Mouse (Mus musculus): Measurements from ENCODE around the gene Saa1. TPM values are rescaled to one million over a fixed set of nuclear protein-coding genes. Genes with fewer than 3 reads are reported as not detected.
"Not testable (repeated sequence)": the region's sequence is repeated elsewhere in the genome, so short reads cannot be mapped to it uniquely, and the experiment has no call there.

The Saa1 gene
- polyA plus RNA-seq (2015; fragmentation: Nextera tagmentation; extraction: Ambion mirVana) = 0.24 and 0.55 TPM in 2 replicates

DNA sequence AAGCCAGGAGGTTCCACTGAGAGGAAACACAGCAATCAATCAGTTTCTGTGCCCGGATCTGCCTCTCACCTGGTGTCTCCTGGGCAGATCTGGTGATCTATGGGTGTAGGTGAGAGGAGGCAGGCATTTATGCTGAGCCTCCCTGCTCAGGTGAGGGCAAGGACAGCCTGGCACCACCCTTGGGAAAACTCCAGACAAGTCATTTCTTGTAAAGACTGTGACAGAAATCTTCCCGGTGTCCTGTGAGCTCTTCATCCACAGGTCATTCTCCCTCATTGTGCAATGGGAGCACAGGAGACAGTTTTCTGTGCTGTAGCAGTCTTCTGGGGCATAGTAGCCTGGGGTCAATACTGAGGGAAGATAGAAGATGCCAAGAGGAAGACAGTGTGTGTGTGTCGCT lies at the start of gene Saa1:
Saa1 (minus strand) TSS at position 101 of the 400 bp plus-strand sequence.
- H3K4me1 ChIP-seq (replicated peaks); H3K9ac ChIP-seq; ATAC-seq (ENCODE audit: low read depth); H3K27me3 ChIP-seq; H3K4me3 ChIP-seq; H3K4me2 ChIP-seq; H3K9me3 ChIP-seq; H3K36me3 ChIP-seq; H3K27ac ChIP-seq (replicated peaks): not testable (repeated sequence)
- 82% methylated on average over 3 of the region's 3 CpGs for WGBS

DNA sequence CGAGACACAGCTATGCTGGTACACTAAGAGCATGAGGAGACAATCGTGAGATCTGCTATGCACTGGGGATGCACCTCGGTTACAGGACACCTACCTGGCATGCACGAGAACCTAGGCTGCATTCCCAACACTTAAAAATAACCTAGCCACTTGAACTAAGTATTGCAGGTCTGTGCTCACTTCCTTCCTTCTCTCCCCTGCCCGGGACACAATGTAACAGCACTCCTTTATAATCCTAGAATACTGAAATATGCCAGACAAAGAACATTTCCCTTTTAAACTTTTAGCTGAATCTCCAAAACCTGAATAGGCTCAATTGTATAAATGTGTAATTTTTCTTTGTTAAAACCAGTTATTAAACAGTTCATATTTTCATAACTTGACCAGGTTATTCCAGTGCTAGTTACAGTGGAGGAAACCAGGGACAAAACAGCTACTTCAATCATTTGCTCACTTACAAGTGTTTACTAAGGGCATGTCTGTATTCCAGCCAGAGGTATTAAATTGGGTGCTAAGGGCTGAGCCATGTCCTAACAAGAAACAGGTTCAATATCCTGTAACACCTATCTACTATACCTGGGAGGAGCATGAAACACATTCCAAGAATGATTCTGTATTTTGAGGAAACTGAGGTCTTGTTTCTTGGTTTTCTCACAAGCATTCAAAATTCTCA lies 46.5 kb upstream of the Saa1 start:
- Histone ChIP-seq H3K4me3 (no peak overlapping the region), H3K9me3 (no peaks in the 10 kb centered on the region), H3K36me3 (peaks cover 56% of the 10 kb centered on the region), H3K27ac (replicated peaks) (no peak overlapping the region), H3K27me3 (no peaks in the 10 kb centered on the region), H3K4me2 (no peak overlapping the region), H3K9ac (no peak overlapping the region), H3K4me1 (replicated peaks) (peaks cover 10% of the 10 kb centered on the region)
- no peak for ATAC-seq (ENCODE audit: low read depth)
- WGBS = 94% methylated on average over 5 of the region's 5 CpGs

DNA sequence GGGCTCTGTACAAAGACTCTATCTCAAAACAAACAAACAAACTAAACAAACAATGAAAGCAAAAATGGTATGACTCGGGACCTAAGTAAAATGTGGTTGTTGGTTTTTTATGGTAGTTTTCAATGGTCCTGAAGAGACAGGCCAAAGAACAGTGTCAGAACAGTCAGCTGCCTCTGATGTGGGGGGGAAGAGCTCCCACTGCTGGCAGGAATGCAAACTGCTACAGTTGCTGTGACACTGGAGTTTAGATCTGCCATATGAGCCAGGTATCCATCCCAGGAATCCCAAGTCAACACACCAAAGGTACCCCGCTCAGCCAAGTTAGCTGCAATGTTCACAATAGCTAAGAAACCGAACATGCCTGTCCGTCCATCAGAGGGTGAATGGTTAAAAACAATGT lies 27.9 kb upstream of the Saa1 start:
- ATAC-seq (ENCODE audit: low read depth) = no peak
- H3K4me2 ChIP-seq = no peak overlapping the region
- no peak overlapping the region for H3K27ac ChIP-seq (replicated peaks)
- peaks cover 90% of the 10 kb centered on the region for H3K36me3 ChIP-seq
- no peak overlapping the region for H3K4me3 ChIP-seq
- H3K9me3 ChIP-seq = no peaks in the 10 kb centered on the region
- H3K9ac ChIP-seq = no peak overlapping the region
- 67% methylated on average over 4 of the region's 4 CpGs for WGBS
- H3K27me3 ChIP-seq = no peaks in the 10 kb centered on the region
- H3K4me1 ChIP-seq (replicated peaks) = no peaks in the 10 kb centered on the region

DNA sequence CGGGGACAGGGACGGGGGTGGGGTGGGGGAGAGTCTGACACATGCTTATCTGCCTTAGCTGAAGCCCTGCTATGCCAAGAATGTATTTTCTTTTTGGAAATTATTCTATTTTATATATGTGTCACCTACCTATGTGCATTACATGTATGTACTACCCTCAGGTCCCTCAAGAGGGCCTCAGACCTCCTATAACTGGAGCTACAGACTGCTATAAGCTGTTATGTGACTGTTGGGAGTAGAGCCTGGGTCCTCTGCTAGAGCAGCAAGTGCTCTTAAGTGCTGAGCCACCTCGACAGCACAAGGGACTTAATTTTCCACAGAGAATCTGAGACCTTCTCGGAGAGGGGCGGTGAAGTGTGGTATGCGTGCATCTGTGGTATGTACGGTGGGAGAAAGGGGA lies 25.7 kb upstream of the Saa1 start:
- H3K4me3 ChIP-seq = no peak overlapping the region
- 92% methylated on average over 7 of the region's 7 CpGs for WGBS
- H3K36me3 ChIP-seq = peaks cover 88% of the 10 kb centered on the region
- no peak overlapping the region for H3K4me2 ChIP-seq
- H3K4me1 ChIP-seq (replicated peaks) = no peaks in the 10 kb centered on the region
- ATAC-seq (ENCODE audit: low read depth) = no peak
- no peaks in the 10 kb centered on the region for H3K27me3 ChIP-seq
- H3K9me3 ChIP-seq = no peaks in the 10 kb centered on the region
- H3K9ac ChIP-seq = no peak overlapping the region
- no peak overlapping the region for H3K27ac ChIP-seq (replicated peaks)

DNA sequence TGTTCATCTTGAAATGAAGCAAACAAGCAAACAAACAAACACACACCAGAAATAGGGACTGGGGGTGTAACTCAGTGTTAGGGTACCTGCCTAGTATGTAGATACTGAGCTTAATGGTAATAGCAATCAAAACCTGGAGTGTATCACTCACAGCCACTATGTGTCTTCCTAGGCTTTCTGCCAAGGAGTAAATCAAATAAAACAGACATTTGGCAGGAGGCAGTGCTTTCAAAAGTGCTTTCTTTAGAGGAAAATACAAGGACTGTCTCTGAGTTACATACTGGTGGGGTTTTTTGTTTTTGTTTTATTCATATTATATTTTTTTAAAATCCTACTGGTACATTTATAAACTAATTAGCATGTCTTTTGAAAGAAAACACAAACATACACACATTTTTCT lies 24.6 kb upstream of the Saa1 start:
- Histone ChIP-seq H3K4me2 (no peak overlapping the region), H3K36me3 (peaks cover 89% of the 10 kb centered on the region), H3K4me3 (no peak overlapping the region), H3K27me3 (no peaks in the 10 kb centered on the region), H3K27ac (replicated peaks) (no peak overlapping the region), H3K4me1 (replicated peaks) (no peaks in the 10 kb centered on the region), H3K9me3 (no peaks in the 10 kb centered on the region), H3K9ac (no peak overlapping the region)
- ATAC-seq (ENCODE audit: low read depth) = no peak

DNA sequence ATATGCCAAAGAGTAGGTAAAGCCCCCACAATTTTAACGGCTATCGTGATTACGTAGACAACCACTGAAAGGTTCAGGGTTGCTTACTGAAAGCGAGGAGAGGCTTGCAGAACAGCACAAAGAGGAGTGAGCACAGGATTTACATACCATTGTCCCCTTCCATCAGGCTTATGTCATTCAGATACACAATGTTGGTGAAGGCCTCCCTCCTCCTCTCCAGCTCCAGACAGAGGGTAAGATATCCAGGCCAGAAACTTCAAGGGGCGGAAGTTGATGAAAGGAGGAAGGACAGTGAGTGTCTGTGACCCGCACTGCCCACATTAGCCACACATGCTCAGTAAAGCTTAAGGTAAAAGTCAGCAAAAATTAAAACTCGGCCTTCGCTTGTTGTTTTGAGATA lies 21.9 kb upstream of the Saa1 start:
- Histone ChIP-seq H3K36me3 (peaks cover 96% of the 10 kb centered on the region), H3K9ac (no peak overlapping the region), H3K4me1 (replicated peaks) (no peaks in the 10 kb centered on the region), H3K4me2 (no peak overlapping the region), H3K27me3 (no peaks in the 10 kb centered on the region), H3K4me3 (no peak overlapping the region), H3K9me3 (no peaks in the 10 kb centered on the region), H3K27ac (replicated peaks) (no peak overlapping the region)
- 92% methylated on average over 8 of the region's 8 CpGs for WGBS
- no peak for ATAC-seq (ENCODE audit: low read depth)

DNA sequence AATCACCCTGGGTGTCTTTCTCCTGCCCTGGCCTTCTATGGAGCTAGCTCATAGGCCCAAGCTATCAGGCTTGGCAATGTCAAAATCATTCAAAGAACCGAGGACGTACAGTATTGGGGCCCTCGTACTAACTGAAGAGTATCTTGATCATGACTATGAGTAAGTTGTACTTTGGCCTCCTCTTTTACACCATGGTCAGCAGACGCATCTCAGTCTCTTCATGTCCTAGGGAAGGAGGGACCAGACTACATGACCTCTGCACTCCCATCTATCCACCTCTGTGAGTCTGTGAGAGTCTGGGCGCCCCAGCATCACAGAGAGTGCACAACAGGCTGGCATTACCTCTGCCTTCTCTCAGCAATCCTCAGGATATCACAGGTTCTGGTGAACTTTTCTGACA lies 19.8 kb upstream of the Saa1 start:
- H3K36me3 ChIP-seq = peaks cover 94% of the 10 kb centered on the region
- 93% methylated on average over 5 of the region's 5 CpGs for WGBS
- no peaks in the 10 kb centered on the region for H3K9me3 ChIP-seq
- H3K4me2 ChIP-seq = no peak overlapping the region
- no peak for ATAC-seq (ENCODE audit: low read depth)
- H3K4me3 ChIP-seq = no peak overlapping the region
- no peak overlapping the region for H3K27ac ChIP-seq (replicated peaks)
- H3K27me3 ChIP-seq = no peaks in the 10 kb centered on the region
- no peak overlapping the region for H3K9ac ChIP-seq
- no peaks in the 10 kb centered on the region for H3K4me1 ChIP-seq (replicated peaks)

DNA sequence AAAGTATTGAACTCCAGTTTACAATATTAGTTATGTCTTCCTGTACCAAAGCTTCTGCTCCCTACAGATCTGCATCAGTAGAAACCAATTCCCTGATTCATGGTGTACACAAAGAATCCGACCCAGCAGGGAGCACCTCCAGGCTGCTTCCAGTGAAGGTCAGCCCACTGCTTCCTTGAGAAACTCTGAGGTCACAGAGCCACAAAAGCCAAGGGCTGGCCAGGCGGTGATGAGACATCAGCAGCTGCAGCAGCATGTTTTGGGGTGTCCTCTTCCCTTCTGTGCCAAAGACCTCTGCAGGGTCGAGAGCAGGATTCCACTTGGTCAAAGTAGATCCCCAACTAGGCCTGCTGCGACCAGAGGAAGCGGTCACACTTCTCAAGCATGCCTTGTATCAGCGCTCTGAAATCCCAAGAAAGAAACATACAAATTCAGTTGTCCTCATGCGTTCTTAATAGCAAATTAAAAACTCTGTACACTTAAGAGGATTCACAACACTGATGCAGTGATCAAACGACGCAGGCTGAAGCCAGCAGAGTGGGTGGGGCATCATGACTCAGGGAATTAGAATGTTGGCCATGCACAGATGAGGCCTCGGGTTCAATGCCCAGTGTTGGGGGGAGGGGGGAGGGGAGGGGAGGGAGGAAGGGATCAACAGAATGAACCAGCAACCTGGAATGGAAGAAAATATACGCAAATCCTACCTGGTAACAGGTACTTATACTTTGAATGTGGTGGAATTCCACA lies 18.4 kb upstream of the Saa1 start:
- ATAC-seq (ENCODE audit: low read depth) = no peak
- 73% methylated on average over 11 of the region's 11 CpGs for WGBS
- peaks cover 83% of the 10 kb centered on the region for H3K36me3 ChIP-seq

DNA sequence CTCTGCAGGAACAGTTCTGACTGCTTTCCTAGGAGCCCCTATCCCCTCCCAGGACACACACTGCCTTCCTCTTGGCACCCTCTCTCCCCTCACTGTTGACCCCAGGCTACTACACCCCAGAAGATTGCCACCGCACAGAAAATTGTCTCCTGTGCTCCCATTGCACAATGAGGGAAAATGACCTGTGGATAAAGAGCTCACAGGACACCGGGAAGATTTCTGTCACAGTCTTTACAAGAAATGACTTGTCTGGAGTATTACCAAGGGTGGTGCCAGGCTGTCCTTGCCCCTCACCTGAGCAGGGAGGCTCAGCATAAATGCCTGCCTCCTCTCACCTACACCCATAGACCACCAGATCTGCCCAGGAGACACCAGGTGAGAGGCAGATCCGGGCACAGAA lies 8.7 kb upstream of the Saa1 start, which contains the start of gene Saa2:
Saa2 (plus strand) TSS at position 301 of the 400 bp plus-strand sequence.
- Histone ChIP-seq H3K36me3 (no peaks in the 10 kb centered on the region), H3K4me2 (no peak within 1 kb of the TSS), H3K9ac (no peak within 1 kb of the TSS), H3K4me1 (replicated peaks) (no peaks in the 10 kb centered on the region), H3K27ac (replicated peaks) (no peak within 1 kb of the TSS), H3K4me3 (no peak within 1 kb of the TSS), H3K9me3 (no peaks in the 10 kb centered on the region), H3K27me3 (no peaks in the 10 kb centered on the region)
- no peak for ATAC-seq (ENCODE audit: low read depth)
- WGBS = 73% methylated on average over 3 of the region's 3 CpGs

More for the DNA sequence above, 18.4 kb upstream of the Saa1 start:
- Histone ChIP-seq H3K4me3 (no peak overlapping the region), H3K27ac (replicated peaks) (no peak overlapping the region), H3K9ac (no peak overlapping the region), H3K4me1 (replicated peaks) (no peaks in the 10 kb centered on the region), H3K9me3 (no peaks in the 10 kb centered on the region), H3K4me2 (no peak overlapping the region), H3K27me3 (no peaks in the 10 kb centered on the region)

DNA sequence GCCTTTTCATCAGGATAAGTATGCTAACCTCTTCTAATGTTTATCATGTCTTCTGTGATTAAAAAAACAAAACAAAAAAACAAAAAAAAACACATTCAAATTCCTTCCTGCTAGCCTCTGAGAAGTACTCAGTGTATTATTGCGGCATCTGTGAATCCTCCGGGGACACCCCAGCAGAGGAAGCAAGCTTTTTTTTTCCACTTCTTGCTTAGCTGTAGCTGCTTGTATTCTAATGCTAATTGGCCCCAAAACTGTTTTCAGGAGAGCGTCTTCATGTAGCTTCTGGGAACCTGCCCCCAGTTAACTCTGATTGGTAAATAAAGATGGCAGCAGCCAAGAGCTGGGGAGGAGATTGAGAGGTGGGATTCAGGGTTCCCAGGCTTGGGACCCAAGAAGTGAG lies 5.7 kb upstream of the Saa1 start:
- H3K9me3 ChIP-seq = no peaks in the 10 kb centered on the region
- 28% methylated on average over 3 of the region's 3 CpGs for WGBS

DNA sequence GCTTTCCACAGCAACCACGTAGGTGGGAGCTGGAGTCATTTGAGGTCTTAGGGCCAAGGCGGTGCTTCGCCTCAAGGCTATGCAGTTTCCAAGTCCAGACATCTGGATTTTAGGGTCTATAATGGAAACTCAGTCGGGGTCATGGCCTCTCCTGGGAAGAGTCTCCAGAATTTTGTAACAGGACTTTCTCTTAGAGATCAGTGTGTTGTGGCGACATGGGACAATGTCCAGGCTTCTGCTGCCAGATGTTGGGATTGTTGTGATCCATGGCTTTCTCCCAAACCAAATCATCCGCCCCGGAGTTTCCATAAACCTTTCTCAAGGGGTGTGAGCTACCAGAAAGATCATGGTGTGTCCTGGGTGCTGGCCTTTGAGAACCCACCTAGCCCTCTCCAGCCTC lies 3.6 kb upstream of the Saa1 start:
- Histone ChIP-seq H3K4me3 (no peak overlapping the region), H3K4me1 (replicated peaks) (no peaks in the 10 kb centered on the region), H3K4me2 (no peak overlapping the region), H3K27ac (replicated peaks) (no peak overlapping the region), H3K36me3 (no peaks in the 10 kb centered on the region), H3K9ac (no peak overlapping the region), H3K27me3 (no peaks in the 10 kb centered on the region), H3K9me3 (no peaks in the 10 kb centered on the region)
- 93% methylated on average over 7 of the region's 7 CpGs for WGBS
- ATAC-seq (ENCODE audit: low read depth) = no peak

More for the DNA sequence above, 5.7 kb upstream of the Saa1 start:
- Histone ChIP-seq H3K36me3 (no peaks in the 10 kb centered on the region), H3K4me2 (no peak overlapping the region), H3K27ac (replicated peaks) (no peak overlapping the region), H3K4me1 (replicated peaks) (no peaks in the 10 kb centered on the region), H3K4me3 (no peak overlapping the region), H3K9ac (no peak overlapping the region), H3K27me3 (no peaks in the 10 kb centered on the region)
- ATAC-seq (ENCODE audit: low read depth) = no peak

DNA sequence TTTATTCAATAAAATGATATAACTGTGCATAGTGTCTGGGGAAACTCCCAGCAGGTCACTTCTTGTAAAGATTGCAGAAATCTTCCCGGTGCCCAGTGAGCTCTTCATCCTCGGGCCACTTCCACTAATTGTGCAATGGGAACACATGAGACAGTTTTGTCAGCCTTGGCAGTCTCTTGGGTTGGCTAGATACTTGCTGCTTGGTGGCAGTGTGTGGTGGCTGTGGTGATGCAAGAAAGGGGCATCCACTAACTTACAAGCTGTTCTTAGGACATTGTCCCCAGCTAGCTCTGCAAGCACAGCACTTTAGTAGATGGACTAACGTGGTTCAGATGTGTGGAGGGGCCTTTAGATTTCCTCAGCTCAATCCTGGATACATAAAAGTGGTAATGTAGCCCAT lies 3.0 kb upstream of the Saa1 start:
- H3K4me3 ChIP-seq = no peak overlapping the region

DNA sequence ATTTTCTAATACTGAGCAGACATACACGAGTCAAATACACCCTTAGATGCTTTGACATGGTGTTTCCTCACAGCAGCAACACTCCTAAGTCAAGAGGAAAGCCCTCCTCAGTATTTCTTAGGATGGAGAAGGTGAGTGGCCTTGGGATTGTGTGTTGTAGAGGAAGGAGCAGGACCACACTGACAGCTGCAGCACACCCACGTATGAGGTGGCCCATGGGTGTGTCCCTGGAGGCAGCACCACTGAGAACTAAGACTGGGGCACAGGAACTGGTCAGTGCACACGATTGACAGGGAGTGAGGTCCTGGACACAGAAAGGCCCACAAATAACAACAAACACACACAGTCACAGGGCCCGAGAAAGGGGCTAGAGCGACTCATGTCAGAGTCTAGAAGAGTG lies 2.7 kb downstream of the Saa1 start:
- not testable (repeated sequence) for H3K9ac ChIP-seq; H3K4me1 ChIP-seq (replicated peaks); H3K27ac ChIP-seq (replicated peaks); H3K4me2 ChIP-seq; H3K36me3 ChIP-seq; H3K4me3 ChIP-seq; H3K9me3 ChIP-seq; ATAC-seq (ENCODE audit: low read depth); H3K27me3 ChIP-seq
- 86% methylated on average over 5 of the region's 5 CpGs for WGBS

More for the DNA sequence above, 3.0 kb upstream of the Saa1 start:
- Histone ChIP-seq H3K9me3 (no peaks in the 10 kb centered on the region), H3K27me3 (no peaks in the 10 kb centered on the region), H3K4me1 (replicated peaks) (no peaks in the 10 kb centered on the region), H3K27ac (replicated peaks) (no peak overlapping the region), H3K36me3 (no peaks in the 10 kb centered on the region), H3K4me2 (no peak overlapping the region), H3K9ac (no peak overlapping the region)
- 83% methylated on average over 3 of the region's 3 CpGs for WGBS
- ATAC-seq (ENCODE audit: low read depth) = no peak

Measured in neural tube, embryonic 13.5 days (tissue).